Comparison of ENCODE assay signal across 8 mouse cellular contexts in the genomic region with DNA sequence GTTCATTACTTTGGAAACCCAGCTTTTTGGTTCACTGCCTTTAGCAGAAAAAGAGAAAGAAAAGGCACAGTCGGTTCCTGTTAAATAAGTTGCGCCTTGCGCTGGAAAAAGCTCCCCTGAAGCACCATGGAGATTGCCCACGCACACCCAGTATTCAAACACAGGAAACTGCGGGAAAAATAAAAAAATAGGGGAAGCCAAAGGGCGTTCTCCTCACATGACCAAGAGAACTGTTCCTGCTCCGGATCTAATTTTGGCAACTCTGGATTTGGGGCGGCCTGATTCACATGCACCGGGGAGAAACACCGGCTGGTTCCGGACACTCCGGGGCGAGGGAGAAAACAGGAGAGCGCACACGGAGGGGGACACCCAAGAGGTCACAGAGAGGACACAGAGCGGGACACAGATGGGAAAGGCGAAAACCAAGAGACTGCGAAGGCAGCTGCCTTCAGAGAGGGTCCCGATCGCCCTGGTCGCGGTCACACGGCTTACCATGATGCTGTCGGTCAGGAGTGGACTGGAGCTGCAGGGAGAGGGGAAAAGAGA. TPM values are rescaled to one million over a fixed set of nuclear protein-coding genes. Genes with fewer than 3 reads are reported as not detected.
DNase-seq lines count a peak whose midpoint lies in the region; ATAC-seq and TF ChIP-seq lines count a peak whose summit lies in the region.
"Had no signal": no experiment of that assay in that cellular context is flagged by ENCODE, and none has a peak within 500 bp of the region (broad histone marks: within the 10 kb centered on the region; RNA-seq: fewer than 3 reads in every experiment).

No protein-coding gene starts in this region.

- peak; percentile 7 for ATAC-seq in Patski
- ATAC-seq in forebrain, embryonic 14.5 days, result no peak
- ATAC-seq in lung, embryonic 16.5 days (ENCODE audit: low read depth), result peak; percentile 16

- intact Hi-C loops in heart, postnatal 14 days (cut with DNase I), result loop anchor here (10.0 kb wide), 1 partner anchor 410 kb away; a partner anchor contains a TSS

- DNase-seq in CH12.LX (ENCODE audit: extremely low read depth), result no peak
- DNase-seq in Patski (ENCODE audit: low read depth, low spot score), result no peak
- DNase-seq in forebrain, embryonic 14.5 days (ENCODE audit: low spot score), result peak; percentile 24
- DNase-seq in heart, postnatal 14 days, result peak; percentile 62 to 64
- DNase-seq in kidney, postnatal 36 days, result peak; percentile 54 to 60
- peak; percentile 62 to 68 for DNase-seq in right cerebral cortex, adult 2 months (ENCODE audit: low spot score in 2 of 2)

- 2% methylated on average over 24 of the region's 24 CpGs for WGBS in forebrain, embryonic 14.5 days
- under 1% methylated on average over 24 of the region's 24 CpGs for WGBS in lung, embryonic 16.5 days

- H3K36me3 ChIP-seq in CH12.LX (replicated peaks in 1 of 2; ENCODE audit: control insufficient read depth in 1 of 2, insufficient read depth in 1 of 2, low read length in 1 of 2), result peaks cover 0 to 2% of the 10 kb centered on the region in 2 experiments
- H3K36me3 ChIP-seq in forebrain, embryonic 14.5 days (ENCODE audit: control insufficient read depth, insufficient read depth, low read length), result no peaks in the 10 kb centered on the region
- H3K36me3 ChIP-seq in lung, embryonic 16.5 days (ENCODE audit: control insufficient read depth, insufficient read depth, low read length), result no peaks in the 10 kb centered on the region

- H3K4me1 ChIP-seq in CH12.LX (ENCODE audit: control insufficient read depth in 1 of 2, insufficient read depth in 2 of 2), result peaks cover 5 to 19% of the 10 kb centered on the region in 2 experiments; a peak in 3 of 4 replicates
- H3K4me1 ChIP-seq in forebrain, embryonic 14.5 days (ENCODE audit: control insufficient read depth, insufficient read depth, low read length), result no peaks in the 10 kb centered on the region
- peaks cover 11% of the 10 kb centered on the region for H3K4me1 ChIP-seq in lung, embryonic 16.5 days (replicated peaks; ENCODE audit: control insufficient read depth, insufficient read depth, low read length)

- H3K4me2 ChIP-seq in CH12.LX (ENCODE audit: insufficient read depth, low read depth, poor library complexity, severe bottlenecking), result peak overlapping the region; percentile 9
- H3K4me2 ChIP-seq in forebrain, embryonic 14.5 days (ENCODE audit: low read length), result peak overlapping the region; percentile 96
- peak overlapping the region; percentile 80 for H3K4me2 ChIP-seq in lung, embryonic 16.5 days (ENCODE audit: low read depth, low read length)

- in situ Hi-C loops in CH12.LX (cut with MboI; ENCODE audit: low pct_ligation_motif_present, low pct_unique_long_range_greater_than_20kb, low sequenced_read_pairs), result no loop called here
- in situ Hi-C loops in Patski (cut with MboI; ENCODE audit: low pct_unique_long_range_greater_than_20kb), result loop anchor here (25.0 kb wide), 1 partner anchor 1962 kb away; no protein-coding TSS in a partner anchor

- H3K9ac ChIP-seq in CH12.LX (ENCODE audit: insufficient read depth, low read depth), result peak overlapping the region; percentile 44
- H3K9ac ChIP-seq in forebrain, embryonic 14.5 days (ENCODE audit: low read length), result peak overlapping the region; percentile 66
- H3K9ac ChIP-seq in lung, embryonic 16.5 days (ENCODE audit: low read length), result peak overlapping the region; percentile 81

- TF ChIP-seq RAD21 in CH12.LX (IDR thresholded peaks at IDR 0.05; ENCODE audit: low read depth, low read length), result no peak

- no peaks in the 10 kb centered on the region for H3K9me3 ChIP-seq in CH12.LX (replicated peaks; ENCODE audit: low read length)
- H3K9me3 ChIP-seq in forebrain, embryonic 14.5 days (replicated peaks; ENCODE audit: control insufficient read depth, low read length), result no peaks in the 10 kb centered on the region
- no peaks in the 10 kb centered on the region for H3K9me3 ChIP-seq in lung, embryonic 16.5 days (ENCODE audit: control insufficient read depth, low read length)

- dilution Hi-C loops in CH12.LX (cut with MboI; ENCODE audit: extremely low pct_ligation_motif_present, extremely low pct_unique_long_range_greater_than_20kb, low sequenced_read_pairs), result no loop called here

- POLR2A ChIA-PET in Patski (lab: Charles Lee), result interaction anchor here (0.6 to 4.7 kb wide), 6 partner anchors 10 to 33 kb away, joined by 3 to 32 read pairs (median 4); no protein-coding TSS in a partner anchor

- H3K4me3 ChIP-seq in CH12.LX (replicated peaks in 1 of 3; ENCODE audit: low read depth in 2 of 3, low read length in 2 of 3, poor library complexity in 1 of 3), result peak overlapping the region; percentile 60 to 93 (median 72)
- H3K4me3 ChIP-seq in forebrain, embryonic 14.5 days (ENCODE audit: low read depth, low read length), result peak overlapping the region; percentile 58
- peak overlapping the region; percentile 74 for H3K4me3 ChIP-seq in lung, embryonic 16.5 days (ENCODE audit: low read length)

- TF ChIP-seq CTCF in CH12.LX (conservative IDR thresholded peaks at IDR 0.05 in 1 of 2, IDR thresholded peaks at IDR 0.05 in 1 of 2; ENCODE audit: low read depth in 2 of 2, low read length in 2 of 2), result no peak
- TF ChIP-seq CTCF in Patski (IDR thresholded peaks at IDR 0.05), result no peak

- H3K27me3 ChIP-seq in CH12.LX (replicated peaks), result no peaks in the 10 kb centered on the region
- no peaks in the 10 kb centered on the region for H3K27me3 ChIP-seq in Patski
- no peaks in the 10 kb centered on the region for H3K27me3 ChIP-seq in forebrain, embryonic 14.5 days (replicated peaks; ENCODE audit: control insufficient read depth, insufficient read depth, low read length)
- H3K27me3 ChIP-seq in lung, embryonic 16.5 days (ENCODE audit: control insufficient read depth, insufficient read depth, low read depth, low read length), result no peaks in the 10 kb centered on the region

- no peaks in the 10 kb centered on the region for H3K79me2 ChIP-seq in CH12.LX (replicated peaks; ENCODE audit: control insufficient read depth, extremely low read depth, insufficient read depth, poor library complexity, severe bottlenecking)

- CTCF ChIA-PET in Patski (lab: Charles Lee), result interaction anchor here (0.8 to 8.3 kb wide), 5 partner anchors 8 to 26 kb away, joined by 3 to 100 read pairs (median 6); no protein-coding TSS in a partner anchor

- no peak for TF ChIP-seq POLR2A in CH12.LX (IDR thresholded peaks at IDR 0.05; ENCODE audit: low read depth, low read length)

- no peak for TF ChIP-seq EP300 in CH12.LX (IDR thresholded peaks at IDR 0.05; ENCODE audit: low read length)

- no peak overlapping the region for H3K27ac ChIP-seq in CH12.LX (ENCODE audit: insufficient read depth, low read depth)
- H3K27ac ChIP-seq in forebrain, embryonic 14.5 days (ENCODE audit: low read depth, low read length), result no peak overlapping the region; the same call in 1 of the 2 replicates
- H3K27ac ChIP-seq in lung, embryonic 16.5 days (ENCODE audit: low read length), result peak overlapping the region; percentile 89

TF ChIP-seq in CH12.LX, 34 proteins besides CTCF, POLR2A, EP300 and RAD21:
- no peak for TF ChIP-seq TBP (conservative IDR thresholded peaks at IDR 0.05; ENCODE audit: low read depth, low read length)
- no peak for TF ChIP-seq CHD2 (IDR thresholded peaks at IDR 0.05; ENCODE audit: low read length)
- no peak for TF ChIP-seq ZMIZ1 (IDR thresholded peaks at IDR 0.05; ENCODE audit: low read depth, low read length)
- no peak for TF ChIP-seq ETS1 (conservative IDR thresholded peaks at IDR 0.05; ENCODE audit: low read depth, low read length)
- TF ChIP-seq HCFC1 (IDR thresholded peaks at IDR 0.05; ENCODE audit: low read depth, low read length), result no peak
- TF ChIP-seq ELF1 (IDR thresholded peaks at IDR 0.05; ENCODE audit: low read depth, low read length), result no peak
- TF ChIP-seq MXI1 (IDR thresholded peaks at IDR 0.05; ENCODE audit: low read depth, low read length), result no peak; the same call in 1 of the 2 replicates
- TF ChIP-seq CHD1 (IDR thresholded peaks at IDR 0.05; ENCODE audit: low read depth, low read length), result peak; percentile 86; the same call in 1 of the 2 replicates
- TF ChIP-seq PAX5 (IDR thresholded peaks at IDR 0.05; ENCODE audit: low read length), result no peak
- TF ChIP-seq MAFK (IDR thresholded peaks at IDR 0.05; ENCODE audit: insufficient replicate concordance, low read length), result no peak
- no peak for TF ChIP-seq ZC3H11A (IDR thresholded peaks at IDR 0.05; ENCODE audit: low read depth, low read length)
- peak; percentile 31 for TF ChIP-seq SIN3A (IDR thresholded peaks at IDR 0.05; ENCODE audit: low read length)
- no peak for TF ChIP-seq NELFE (IDR thresholded peaks at IDR 0.05; ENCODE audit: low read depth, low read length)
TF ChIP-seq in CH12.LX: peak in this region for 2.

RNA-seq across cellular contexts. Expression of a gene that starts 0.7 kb away (rescaled TPM):
- total RNA-seq in CH12.LX (2012; rRNA removed) (38.4 and 43.4 TPM in 2 replicates), CH12.LX (2014; rRNA removed) (30.8 and 35.4 TPM in 2 replicates)
- polyA plus RNA-seq in CH12.LX (2012; ENCODE audit: insufficient read length, low read depth) (45.0 and 47.1 TPM in 2 replicates), Patski (2021) (987 TPM)
- polyA plus RNA-seq in forebrain, embryonic 14.5 days (2014; fragmentation: Nextera tagmentation; extraction: Ambion mirVana), result 62.7 and 65.8 TPM in 2 replicates
- 100 to 1,000 TPM; 166 to 168 TPM for total RNA-seq in heart, postnatal 14 days (2021)
- polyA plus RNA-seq in lung, embryonic 16.5 days (2015; fragmentation: Nextera tagmentation; extraction: Ambion mirVana), result 424 and 464 TPM in 2 replicates

RNA-seq across cellular contexts. Expression of a gene that starts 0.7 kb away (rescaled TPM):
- total RNA-seq in CH12.LX (2012; rRNA removed), result 3.1 and 3.3 TPM in 2 replicates
- 3.2 and 3.9 TPM in 2 replicates for total RNA-seq in CH12.LX (2014; rRNA removed)
- polyA plus RNA-seq in CH12.LX (2012; ENCODE audit: insufficient read length, low read depth), result 2.2 and 3.1 TPM in 2 replicates
- polyA plus RNA-seq in Patski (2021), result 1.2 TPM
- polyA plus RNA-seq in forebrain, embryonic 14.5 days (2014; fragmentation: Nextera tagmentation; extraction: Ambion mirVana), result 0.25 TPM in 1 of 2 replicates, not detected in the other
- total RNA-seq in heart, postnatal 14 days (2021), result under 1 TPM; 0.24 to 0.74 TPM
- polyA plus RNA-seq in lung, embryonic 16.5 days (2015; fragmentation: Nextera tagmentation; extraction: Ambion mirVana), result 3.6 and 3.9 TPM in 2 replicates

RNA-seq across cellular contexts. Expression of a gene that starts 46.6 kb away (rescaled TPM):
- not detected in 2 replicates for total RNA-seq in CH12.LX (2012; rRNA removed)
- not detected in 2 replicates for total RNA-seq in CH12.LX (2014; rRNA removed)
- not detected in 2 replicates for polyA plus RNA-seq in CH12.LX (2012; ENCODE audit: insufficient read length, low read depth)
- not detected for polyA plus RNA-seq in Patski (2021)
- 0.10 and 0.37 TPM in 2 replicates for polyA plus RNA-seq in forebrain, embryonic 14.5 days (2014; fragmentation: Nextera tagmentation; extraction: Ambion mirVana)
- total RNA-seq in heart, postnatal 14 days (2021), result not detected
- polyA plus RNA-seq in lung, embryonic 16.5 days (2015; fragmentation: Nextera tagmentation; extraction: Ambion mirVana), result 0.09 and 0.16 TPM in 2 replicates
- total RNA-seq: gastrocnemius, postnatal 36 days had no signal

Comparison
In these comparisons a context has a peak if more than half of its experiments do, and no peak if none do; other contexts are left out.
1. DNase-seq: peak in forebrain, embryonic 14.5 days (single experiment), heart, postnatal 14 days (2 of 2), kidney, postnatal 36 days (2 of 2) and right cerebral cortex, adult 2 months (2 of 2); none in CH12.LX (single experiment) and Patski (single experiment).
2. H3K4me2 ChIP-seq: peak in every context shown above with its lines; median percentile 96 in forebrain, embryonic 14.5 days; 80 in lung, embryonic 16.5 days; 9 in CH12.LX.
3. Peak in every context shown above with its lines, with median percentiles within 50 percentile points of each other: H3K4me3 ChIP-seq and H3K9ac ChIP-seq.